30 mouse cellular contexts compared by ENCODE assay signal in the genomic region with DNA sequence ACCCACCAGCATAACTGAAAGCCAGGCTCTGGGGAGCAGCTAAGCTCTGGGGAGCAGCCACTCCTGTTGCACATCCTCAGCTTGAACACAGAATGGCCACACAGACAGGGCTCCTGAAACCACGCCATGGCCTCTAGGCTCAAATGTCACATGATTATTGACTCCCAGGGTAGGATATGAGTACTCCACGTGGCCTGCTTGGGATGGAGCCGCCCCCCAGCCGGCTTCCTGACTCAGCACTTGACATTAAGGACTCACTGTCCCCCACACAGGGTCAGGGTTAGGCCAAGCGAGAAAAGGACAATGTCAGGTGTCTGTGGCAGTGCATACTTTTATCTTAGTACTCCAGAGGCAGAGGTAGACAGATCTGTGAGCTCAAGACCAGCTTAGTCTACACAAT. TPM values are rescaled to one million over a fixed set of nuclear protein-coding genes. Genes with fewer than 3 reads are reported as not detected.
DNase-seq lines count a peak whose midpoint lies in the region; ATAC-seq and TF ChIP-seq lines count a peak whose summit lies in the region.
"Had no signal": no experiment of that assay in that cellular context is flagged by ENCODE, and none has a peak within 500 bp of the region (broad histone marks: within the 10 kb centered on the region; RNA-seq: fewer than 3 reads in every experiment).

No protein-coding gene starts in this region.

- no peak overlapping the region for H3K4me2 ChIP-seq in hindbrain, embryonic 13.5 days
- H3K4me2 ChIP-seq in hindbrain, postnatal 0 days (ENCODE audit: low read depth, low read length): no peak overlapping the region
- H3K4me2 ChIP-seq in kidney, embryonic 16.5 days (replicated peaks; ENCODE audit: low read depth, low read length): no peak overlapping the region
- H3K4me2 ChIP-seq: forebrain, embryonic 13.5 days; heart, embryonic 13.5 days; hindbrain, embryonic 12.5 days had no signal

- no peak overlapping the region for H3K4me3 ChIP-seq in hindbrain, embryonic 13.5 days
- H3K4me3 ChIP-seq in hindbrain, postnatal 0 days (ENCODE audit: low read length): no peak overlapping the region
- no peak overlapping the region for H3K4me3 ChIP-seq in kidney, embryonic 16.5 days (ENCODE audit: low read length)
- 0 out of 2 replicates have a peak overlapping the region, but pooled peaks have one; percentile 9 for H3K4me3 ChIP-seq in bone marrow macrophage, adult 2 months (ENCODE audit: insufficient read depth, low read length)
- H3K4me3 ChIP-seq: forebrain, embryonic 10.5 days; forebrain, embryonic 13.5 days; heart, adult 2 months; heart, embryonic 10.5 days; heart, embryonic 13.5 days; hindbrain, embryonic 12.5 days had no signal

- no peak overlapping the region for H3K27ac ChIP-seq in hindbrain, embryonic 13.5 days
- H3K27ac ChIP-seq in hindbrain, postnatal 0 days: no peak overlapping the region
- no peak overlapping the region for H3K27ac ChIP-seq in kidney, embryonic 16.5 days (ENCODE audit: low read length)
- peak overlapping the region; percentile 99 for H3K27ac ChIP-seq in bone marrow macrophage, adult 2 months (ENCODE audit: insufficient read depth, low read depth, low read length)
- H3K27ac ChIP-seq: forebrain, embryonic 10.5 days; forebrain, embryonic 13.5 days; heart, adult 2 months; heart, embryonic 10.5 days; heart, embryonic 13.5 days; hindbrain, embryonic 12.5 days had no signal

- no peaks in the 10 kb centered on the region for H3K9me3 ChIP-seq in hindbrain, embryonic 13.5 days
- no peaks in the 10 kb centered on the region for H3K9me3 ChIP-seq in hindbrain, postnatal 0 days (ENCODE audit: low read length)
- no peaks in the 10 kb centered on the region for H3K9me3 ChIP-seq in kidney, embryonic 16.5 days (ENCODE audit: low read length)
- H3K9me3 ChIP-seq: forebrain, embryonic 10.5 days; forebrain, embryonic 13.5 days; heart, embryonic 10.5 days; heart, embryonic 13.5 days; hindbrain, embryonic 12.5 days had no signal

- ATAC-seq in hindbrain, embryonic 13.5 days (ENCODE audit: low FRiP score): no peak
- ATAC-seq in hindbrain, postnatal 0 days: no peak
- ATAC-seq in kidney, embryonic 16.5 days (ENCODE audit: low FRiP score, low TSS enrichment): no peak
- ATAC-seq: activated CD4-positive, CD25-positive, alpha-beta regulatory T cell, adult 4 months; forebrain, embryonic 13.5 days; forebrain, embryonic 16.5 days; hindbrain, embryonic 16.5 days; inflammation-experienced regulatory T-cells, adult 6 months had no signal

- TF ChIP-seq POLR2A in bone marrow macrophage, adult 2 months (IDR thresholded peaks at IDR 0.05; ENCODE audit: borderline replicate concordance, low read depth, low read length): peak; percentile 63; the same call in 1 of the 2 replicates

- H3K36me3 ChIP-seq in hindbrain, embryonic 13.5 days: peaks cover 35% of the 10 kb centered on the region
- H3K36me3 ChIP-seq in hindbrain, postnatal 0 days (ENCODE audit: insufficient read depth, low read length): peaks cover 21% of the 10 kb centered on the region
- peaks cover 29% of the 10 kb centered on the region for H3K36me3 ChIP-seq in kidney, embryonic 16.5 days (ENCODE audit: insufficient read depth, low read length)

- 83% methylated on average over 5 of the region's 5 CpGs for WGBS in hindbrain, embryonic 13.5 days
- 84% methylated on average over 5 of the region's 5 CpGs for WGBS in hindbrain, postnatal 0 days
- WGBS in kidney, embryonic 16.5 days: 69% methylated on average over 5 of the region's 5 CpGs

- 0 out of 2 replicates have a peak overlapping the region, but pooled peaks have one; percentile 8 for H3K9ac ChIP-seq in hindbrain, embryonic 13.5 days
- H3K9ac ChIP-seq in hindbrain, postnatal 0 days (replicated peaks; ENCODE audit: low read length): no peak overlapping the region
- no peak overlapping the region for H3K9ac ChIP-seq in kidney, embryonic 16.5 days (replicated peaks; ENCODE audit: low read length)
- H3K9ac ChIP-seq: forebrain, embryonic 13.5 days; heart, embryonic 13.5 days; hindbrain, embryonic 12.5 days had no signal

- peak; percentile 79 to 81 for DNase-seq in adrenal gland, adult (ENCODE audit: inconsistent age in 2 of 2, low spot score in 1 of 2)
- no peak for DNase-seq in adrenal gland, postnatal 4 days (ENCODE audit: low spot score in 2 of 2)
- DNase-seq in hindbrain, postnatal 0 days (ENCODE audit: low spot score): no peak
- peak; percentile 44 for DNase-seq in kidney, adult 9 months
- no peak for DNase-seq in heart, postnatal 25 days (ENCODE audit: low spot score)
- DNase-seq: cerebellum, adult 18-20 months; cerebellum, adult 9-10 months; cerebellum, postnatal 14 days; gastrocnemius, postnatal 10 days; gastrocnemius, postnatal 36 days; heart, adult 2 months; heart, postnatal 14 days had no signal

- H3K4me1 ChIP-seq in hindbrain, embryonic 13.5 days (replicated peaks): peaks cover 51% of the 10 kb centered on the region
- peaks cover 25% of the 10 kb centered on the region for H3K4me1 ChIP-seq in hindbrain, postnatal 0 days (ENCODE audit: insufficient read depth, low read length)
- peaks cover 40% of the 10 kb centered on the region for H3K4me1 ChIP-seq in kidney, embryonic 16.5 days (ENCODE audit: insufficient read depth, low read length)
- H3K4me1 ChIP-seq in bone marrow macrophage, adult 2 months (ENCODE audit: control insufficient read depth, insufficient read depth, low read length): peaks cover 53% of the 10 kb centered on the region

- TF ChIP-seq CTCF in hindbrain, postnatal 0 days (IDR thresholded peaks at IDR 0.05; ENCODE audit: low read depth): no peak
- TF ChIP-seq CTCF in bone marrow macrophage, adult 2 months (IDR thresholded peaks at IDR 0.05; ENCODE audit: low read depth, low read length): peak; percentile 22; the same call in 1 of the 2 replicates

- intact Hi-C loops in heart, postnatal 25 days (cut with DNase I): no loop called here

- H3K27me3 ChIP-seq in hindbrain, embryonic 13.5 days: peaks cover 18% of the 10 kb centered on the region; the same call in 1 of the 2 replicates
- no peaks in the 10 kb centered on the region for H3K27me3 ChIP-seq in hindbrain, postnatal 0 days (ENCODE audit: insufficient read depth, low read length)
- no peaks in the 10 kb centered on the region for H3K27me3 ChIP-seq in kidney, embryonic 16.5 days (ENCODE audit: insufficient read depth, low read length)
- H3K27me3 ChIP-seq: forebrain, embryonic 13.5 days; heart, embryonic 13.5 days; hindbrain, embryonic 12.5 days had no signal

RNA-seq across cellular contexts. Expression of gene Ndufs8, which starts 2.4 kb away (rescaled TPM):
- 100 to 1,000 TPM; 205 to 212 TPM for total RNA-seq in adrenal gland, postnatal 4 days (2021)
- polyA plus RNA-seq in hindbrain, embryonic 13.5 days (2015; fragmentation: Nextera tagmentation; extraction: Ambion mirVana): 261 and 264 TPM in 2 replicates
- 212 and 221 TPM in 2 replicates for total RNA-seq in hindbrain, postnatal 0 days (2014; rRNA removed)
- 366 and 367 TPM in 2 replicates for polyA plus RNA-seq in hindbrain, postnatal 0 days (2015; fragmentation: Nextera tagmentation; extraction: Ambion mirVana)
- polyA plus RNA-seq in kidney, embryonic 16.5 days (2015; fragmentation: Nextera tagmentation; extraction: Ambion mirVana): 365 and 401 TPM in 2 replicates
- polyA plus RNA-seq in bone marrow macrophage, adult 2 months (2012; ENCODE audit: insufficient read depth, insufficient read length, missing spikeins): 80.5 and 85.1 TPM in 2 replicates
- total RNA-seq in heart, postnatal 25 days (2021): 100 to 1,000 TPM; 538 TPM

RNA-seq across cellular contexts. Expression of gene Tcirg1, which starts 3.3 kb away (rescaled TPM):
- 10 to 100 TPM; 80.5 to 91.9 TPM for total RNA-seq in adrenal gland, postnatal 4 days (2021)
- 15.0 and 15.8 TPM in 2 replicates for polyA plus RNA-seq in hindbrain, embryonic 13.5 days (2015; fragmentation: Nextera tagmentation; extraction: Ambion mirVana)
- total RNA-seq in hindbrain, postnatal 0 days (2014; rRNA removed): 35.4 and 44.0 TPM in 2 replicates
- 16.8 and 17.3 TPM in 2 replicates for polyA plus RNA-seq in hindbrain, postnatal 0 days (2015; fragmentation: Nextera tagmentation; extraction: Ambion mirVana)
- polyA plus RNA-seq in kidney, embryonic 16.5 days (2015; fragmentation: Nextera tagmentation; extraction: Ambion mirVana): 56.1 and 62.7 TPM in 2 replicates
- 488 and 518 TPM in 2 replicates for polyA plus RNA-seq in bone marrow macrophage, adult 2 months (2012; ENCODE audit: insufficient read depth, insufficient read length, missing spikeins)
- total RNA-seq in heart, postnatal 25 days (2021): 1 to 10 TPM; 8.9 to 9.8 TPM

RNA-seq across cellular contexts. Expression of gene Aldh3b1, which starts 19.4 kb away (rescaled TPM):
- 100 to 1,000 TPM; 117 to 121 TPM for total RNA-seq in adrenal gland, postnatal 4 days (2021)
- 1.9 and 2.1 TPM in 2 replicates for polyA plus RNA-seq in hindbrain, embryonic 13.5 days (2015; fragmentation: Nextera tagmentation; extraction: Ambion mirVana)
- 2.2 and 3.0 TPM in 2 replicates for total RNA-seq in hindbrain, postnatal 0 days (2014; rRNA removed)
- 3.5 and 4.3 TPM in 2 replicates for polyA plus RNA-seq in hindbrain, postnatal 0 days (2015; fragmentation: Nextera tagmentation; extraction: Ambion mirVana)
- 3.9 and 5.1 TPM in 2 replicates for polyA plus RNA-seq in kidney, embryonic 16.5 days (2015; fragmentation: Nextera tagmentation; extraction: Ambion mirVana)
- 83.9 and 85.6 TPM in 2 replicates for polyA plus RNA-seq in bone marrow macrophage, adult 2 months (2012; ENCODE audit: insufficient read depth, insufficient read length, missing spikeins)
- total RNA-seq in heart, postnatal 25 days (2021): 1 to 10 TPM; 1.8 TPM

RNA-seq across cellular contexts. Expression of gene Unc93b1, which starts 24.8 kb away (rescaled TPM):
- total RNA-seq in adrenal gland, postnatal 4 days (2021): 10 to 100 TPM; 53.9 to 60.7 TPM
- polyA plus RNA-seq in hindbrain, embryonic 13.5 days (2015; fragmentation: Nextera tagmentation; extraction: Ambion mirVana): 10.1 and 13.2 TPM in 2 replicates
- 12.8 and 19.9 TPM in 2 replicates for total RNA-seq in hindbrain, postnatal 0 days (2014; rRNA removed)
- 15.3 and 16.3 TPM in 2 replicates for polyA plus RNA-seq in hindbrain, postnatal 0 days (2015; fragmentation: Nextera tagmentation; extraction: Ambion mirVana)
- 19.4 and 23.1 TPM in 2 replicates for polyA plus RNA-seq in kidney, embryonic 16.5 days (2015; fragmentation: Nextera tagmentation; extraction: Ambion mirVana)
- polyA plus RNA-seq in bone marrow macrophage, adult 2 months (2012; ENCODE audit: insufficient read depth, insufficient read length, missing spikeins): 1,272 and 1,428 TPM in 2 replicates
- 10 to 100 TPM; 19.0 to 20.3 TPM for total RNA-seq in heart, postnatal 25 days (2021)

RNA-seq across cellular contexts. Expression of gene Aldh3b3, which starts 48.2 kb away (rescaled TPM):
- under 1 TPM; 0.67 to 0.87 TPM for total RNA-seq in adrenal gland, postnatal 4 days (2021)
- not detected in 2 replicates for polyA plus RNA-seq in hindbrain, embryonic 13.5 days (2015; fragmentation: Nextera tagmentation; extraction: Ambion mirVana)
- not detected in 2 replicates for total RNA-seq in hindbrain, postnatal 0 days (2014; rRNA removed)
- polyA plus RNA-seq in hindbrain, postnatal 0 days (2015; fragmentation: Nextera tagmentation; extraction: Ambion mirVana): not detected in 2 replicates
- polyA plus RNA-seq in kidney, embryonic 16.5 days (2015; fragmentation: Nextera tagmentation; extraction: Ambion mirVana): not detected in 2 replicates
- not detected in 2 replicates for polyA plus RNA-seq in bone marrow macrophage, adult 2 months (2012; ENCODE audit: insufficient read depth, insufficient read length, missing spikeins)
- 1 to 10 TPM in 1 of 2 experiments, under 1 TPM in 1; 0.60 to 1.1 TPM for total RNA-seq in heart, postnatal 25 days (2021)
- total RNA-seq: ES-E14; gastrocnemius, adult 18-20 months; gastrocnemius, postnatal 10 days; gastrocnemius, postnatal 36 days; granulocyte monocyte progenitor cell, adult 5-6 weeks; hematopoietic stem cell, adult 5-6 weeks had no signal
- polyA plus RNA-seq: activated CD4-positive, CD25-positive, alpha-beta regulatory T cell, adult 4 months; embryonic facial prominence, embryonic 11.5 days; forebrain, embryonic 10.5 days; forebrain, embryonic 13.5 days; forebrain, embryonic 16.5 days; heart, embryonic 10.5 days; heart, embryonic 13.5 days; heart, embryonic 16.5 days; hindbrain, embryonic 12.5 days; hindbrain, embryonic 16.5 days; inflammation-experienced regulatory T-cells, adult 6 months had no signal

Comparison
In these comparisons a context has a peak if more than half of its experiments do, and no peak if none do; other contexts are left out.
1. DNase-seq: peak in adrenal gland, adult (2 of 2) and kidney, adult 9 months (single experiment); none in adrenal gland, postnatal 4 days (0 of 2), hindbrain, postnatal 0 days (single experiment) and heart, postnatal 25 days (single experiment).
2. RNA of gene Aldh3b1, which starts 19.4 kb away (polyA plus RNA-seq): 83.9 to 85.6 TPM in bone marrow macrophage, adult 2 months; 3.9 to 5.1 TPM in kidney, embryonic 16.5 days, 3.5 to 4.3 TPM in hindbrain, postnatal 0 days and 1.9 to 2.1 TPM in hindbrain, embryonic 13.5 days; every median in the first group is over 10 times any median in the second.